Mouse (Mus musculus): ENCODE results near the gene Fgr.

Gene Fgr

DNA sequence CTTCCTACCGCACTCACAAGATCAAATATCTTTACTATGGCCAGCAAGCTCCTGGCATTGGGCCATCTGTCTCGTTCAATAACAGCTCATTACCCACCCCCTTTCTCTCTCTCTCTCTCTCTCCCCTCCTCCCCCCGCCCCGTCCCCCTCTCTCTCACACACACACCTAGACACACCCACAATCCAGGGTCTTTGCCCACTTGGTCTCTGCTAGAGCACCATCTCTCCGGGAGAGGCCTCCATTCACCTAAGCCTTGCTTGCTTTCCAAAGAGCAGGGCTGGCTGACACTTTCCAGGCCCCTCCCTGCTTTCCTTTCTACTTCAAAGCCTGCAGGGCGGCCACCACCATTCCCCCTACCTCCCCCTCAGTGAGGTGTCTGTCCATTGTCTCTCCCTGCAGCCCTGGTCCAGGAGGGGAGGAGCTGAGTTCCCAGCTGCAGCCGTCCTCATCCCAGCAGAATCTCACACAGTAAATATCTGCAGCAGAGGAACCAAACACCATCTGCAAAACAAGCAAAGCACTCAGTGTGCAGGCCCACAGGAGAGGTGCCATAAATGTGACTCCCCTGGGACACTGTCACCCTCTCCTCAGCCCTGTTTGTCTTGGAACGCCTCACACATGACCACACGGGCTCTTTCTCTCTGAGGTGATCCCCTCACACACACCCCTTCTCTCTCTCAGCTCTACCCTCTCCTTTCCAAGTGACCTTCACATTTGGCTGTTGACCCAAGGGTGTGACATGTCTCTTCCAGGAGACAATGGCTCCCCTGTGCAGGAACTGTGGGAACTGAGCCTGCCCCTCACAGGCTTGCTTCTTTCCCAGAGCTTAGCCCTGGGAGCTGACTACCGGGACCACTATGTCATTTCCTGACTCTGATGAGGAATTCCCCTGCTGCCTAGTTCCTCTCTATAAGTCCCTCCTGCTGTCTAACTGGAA, 14.9 kb upstream of the Fgr start:
- 44% methylated on average over 10 of the region's 10 CpGs for WGBS

DNA sequence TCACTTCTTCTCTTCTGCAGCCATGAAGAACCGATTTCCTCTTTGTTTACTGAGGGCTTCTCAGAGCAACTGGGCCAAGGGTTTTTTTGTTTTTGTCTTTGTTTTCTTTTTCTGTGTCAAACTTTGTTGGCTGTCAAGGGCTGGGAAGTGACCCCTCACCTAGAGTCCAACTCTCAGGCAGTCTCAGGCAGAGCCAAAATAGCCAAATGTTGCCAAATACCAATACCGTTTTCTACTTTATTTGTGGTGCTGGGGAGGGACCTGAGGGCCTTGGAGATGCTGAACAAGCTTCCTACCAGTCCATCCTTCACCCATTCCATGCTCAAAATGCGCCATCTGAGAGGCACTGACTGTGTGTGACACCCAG, 14.2 kb upstream of the Fgr start:
- WGBS = 69% methylated on average over 3 of the region's 3 CpGs

DNA sequence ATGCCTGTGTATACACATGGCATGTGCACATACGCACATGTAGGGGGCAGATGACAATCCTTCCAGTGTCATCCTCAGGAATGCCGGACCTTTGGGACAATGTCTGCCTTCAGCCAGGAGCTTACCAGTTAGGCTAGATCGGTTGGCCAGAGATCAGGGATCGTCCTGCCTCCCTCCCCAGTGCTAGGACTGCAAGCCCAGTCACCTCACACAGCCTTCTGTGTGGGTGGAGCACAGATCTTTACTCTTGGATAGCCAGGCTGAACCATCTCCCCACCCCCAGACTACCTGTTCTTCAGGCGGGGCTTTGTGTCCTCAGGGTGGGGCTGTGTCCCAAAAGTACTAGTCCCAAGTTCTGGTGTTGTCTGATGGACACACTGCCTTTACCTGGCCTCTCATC, 13.6 kb upstream of the Fgr start:
- 61% methylated on average over 5 of the region's 5 CpGs for WGBS

DNA sequence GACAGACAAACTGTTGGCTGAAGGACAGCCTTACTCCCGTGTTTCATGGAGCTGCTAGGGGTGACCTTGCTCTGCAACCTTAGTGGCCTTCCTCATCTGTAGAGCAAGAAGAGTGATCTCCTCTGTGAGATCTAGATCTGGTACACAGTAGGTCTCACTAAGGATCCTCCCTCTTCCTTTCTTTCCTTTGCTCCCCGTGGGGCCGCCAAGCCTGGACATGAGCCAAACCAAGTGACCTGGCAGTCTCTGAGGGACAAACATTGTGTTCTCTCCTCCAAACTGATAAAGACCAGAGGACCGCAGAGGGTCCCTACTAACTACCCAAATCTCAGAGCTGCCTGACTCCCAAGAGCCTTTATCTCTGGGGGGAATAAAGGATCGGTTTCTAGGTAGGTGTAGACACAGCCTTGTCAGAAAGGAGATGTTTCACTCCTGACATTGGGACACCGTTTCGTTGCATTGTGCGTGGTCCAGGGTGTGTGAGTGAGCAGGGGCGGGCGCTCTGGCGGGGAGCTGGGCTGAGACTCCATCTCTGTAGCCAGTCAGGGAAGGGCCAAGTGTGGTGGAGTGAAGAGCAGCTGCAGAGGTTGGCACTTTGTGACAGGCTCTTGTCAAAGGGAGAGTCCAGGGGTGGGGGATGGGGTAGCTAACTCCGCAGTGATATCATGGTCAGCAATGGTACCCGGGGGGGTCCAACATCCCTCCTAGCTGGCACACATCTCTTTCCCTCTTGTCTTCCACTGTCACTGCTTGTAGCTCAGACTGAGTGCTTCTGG, 12.8 kb upstream of the Fgr start:
- WGBS = 54% methylated on average over 13 of the region's 13 CpGs

DNA sequence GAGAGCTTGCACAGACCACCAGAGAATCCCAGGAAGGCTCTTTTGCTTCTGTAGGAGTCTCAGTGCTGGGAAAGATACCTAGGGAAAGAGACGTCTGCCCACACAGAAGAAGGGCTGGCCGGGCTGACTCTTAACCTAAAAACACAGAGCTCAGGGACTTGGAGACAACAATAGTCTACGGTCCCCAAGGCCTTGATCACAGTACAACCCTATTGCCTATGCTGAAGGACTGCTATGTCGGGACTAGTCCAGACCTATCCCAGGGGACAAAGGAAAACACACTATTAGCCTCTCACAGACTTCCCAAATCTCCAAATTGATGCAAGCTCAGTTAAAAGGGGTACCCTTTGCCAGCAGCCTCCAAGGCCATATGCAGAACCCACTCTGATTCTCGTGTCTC, 12.0 kb upstream of the Fgr start:
- 77% methylated on average over 5 of the region's 5 CpGs for WGBS

DNA sequence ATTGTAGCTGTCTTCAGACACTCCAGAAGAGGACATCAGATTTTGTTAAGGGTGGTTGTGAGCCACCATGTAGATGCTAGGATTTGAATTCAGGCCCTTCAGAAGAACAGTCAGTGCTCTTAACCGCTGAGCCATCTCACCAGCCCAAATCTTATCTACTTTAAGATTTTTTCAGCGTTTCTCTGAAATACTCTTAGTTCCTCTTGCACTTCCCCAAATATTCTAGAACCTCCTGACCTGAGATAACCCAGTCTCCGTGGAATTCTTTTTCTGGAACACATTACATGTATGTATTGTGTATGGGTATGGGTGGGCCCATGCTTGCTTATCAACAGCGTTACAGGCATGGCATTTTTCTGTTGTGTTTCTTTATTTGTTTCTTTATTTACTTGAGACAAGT, 11.3 kb upstream of the Fgr start:
- WGBS = 90% methylated on average over 4 of the region's 4 CpGs

DNA sequence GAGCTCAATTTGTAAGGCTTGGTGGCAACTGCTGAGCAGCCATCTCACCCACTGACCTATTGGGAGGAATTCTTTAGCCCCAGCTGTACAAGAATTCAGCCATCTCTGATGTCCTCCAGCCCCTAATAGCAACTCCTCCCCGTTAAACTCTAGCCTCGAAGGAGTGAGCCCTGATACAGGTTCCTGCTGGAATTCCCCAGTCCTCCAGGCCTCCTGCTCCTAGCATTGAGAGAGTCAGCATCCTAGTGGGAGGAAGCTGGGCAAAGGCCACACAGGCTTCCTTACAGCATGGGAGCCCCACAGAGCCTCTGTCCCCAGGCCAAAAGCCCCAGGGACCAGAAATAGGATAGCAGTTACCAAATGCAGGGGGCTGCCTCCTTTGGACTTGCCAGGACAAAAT, 10.5 kb upstream of the Fgr start:
- 71% methylated on average over 2 of the region's 2 CpGs for WGBS

DNA sequence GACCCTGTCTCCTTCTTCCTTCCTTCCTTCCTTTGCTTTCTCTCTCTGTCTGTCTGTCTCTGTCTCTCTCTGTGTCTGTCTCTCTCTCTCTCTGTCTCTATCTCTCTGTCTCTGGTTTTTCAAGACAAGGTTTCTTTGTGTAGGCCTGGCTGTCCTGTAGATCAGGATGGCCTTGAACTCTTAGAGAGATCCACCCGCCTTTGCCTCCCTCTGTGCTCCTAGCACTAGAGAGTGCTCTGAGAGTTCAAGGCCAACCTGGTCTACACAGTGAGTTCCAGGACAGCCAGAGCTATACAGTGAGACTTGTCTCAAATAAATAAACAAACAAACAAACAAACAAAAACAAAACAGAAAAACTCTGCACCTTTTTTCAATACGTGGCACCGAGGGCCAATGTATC, 9.8 kb upstream of the Fgr start:
- WGBS = 83% methylated on average over 3 of the region's 3 CpGs

DNA sequence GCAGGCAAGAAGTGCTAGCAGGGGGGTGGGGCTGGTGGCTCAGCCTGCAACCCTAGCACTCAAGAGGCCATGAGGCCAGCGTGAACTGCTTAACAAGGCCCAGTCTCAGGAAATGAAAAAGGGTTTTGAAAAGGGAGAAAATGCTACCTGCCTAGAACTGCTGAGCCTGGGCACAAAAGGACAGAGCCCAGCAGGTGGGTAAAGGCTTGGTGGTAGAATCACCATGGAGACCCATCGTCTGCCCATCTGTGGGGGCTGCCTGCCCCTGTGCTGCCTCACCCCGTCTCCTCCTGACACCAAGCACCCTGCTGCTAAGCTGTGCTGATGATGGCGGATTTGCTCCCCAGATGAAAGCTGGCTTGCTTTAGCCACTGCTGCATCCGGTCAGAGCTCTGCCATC, 9.4 kb upstream of the Fgr start:
- 73% methylated on average over 5 of the region's 5 CpGs for WGBS

DNA sequence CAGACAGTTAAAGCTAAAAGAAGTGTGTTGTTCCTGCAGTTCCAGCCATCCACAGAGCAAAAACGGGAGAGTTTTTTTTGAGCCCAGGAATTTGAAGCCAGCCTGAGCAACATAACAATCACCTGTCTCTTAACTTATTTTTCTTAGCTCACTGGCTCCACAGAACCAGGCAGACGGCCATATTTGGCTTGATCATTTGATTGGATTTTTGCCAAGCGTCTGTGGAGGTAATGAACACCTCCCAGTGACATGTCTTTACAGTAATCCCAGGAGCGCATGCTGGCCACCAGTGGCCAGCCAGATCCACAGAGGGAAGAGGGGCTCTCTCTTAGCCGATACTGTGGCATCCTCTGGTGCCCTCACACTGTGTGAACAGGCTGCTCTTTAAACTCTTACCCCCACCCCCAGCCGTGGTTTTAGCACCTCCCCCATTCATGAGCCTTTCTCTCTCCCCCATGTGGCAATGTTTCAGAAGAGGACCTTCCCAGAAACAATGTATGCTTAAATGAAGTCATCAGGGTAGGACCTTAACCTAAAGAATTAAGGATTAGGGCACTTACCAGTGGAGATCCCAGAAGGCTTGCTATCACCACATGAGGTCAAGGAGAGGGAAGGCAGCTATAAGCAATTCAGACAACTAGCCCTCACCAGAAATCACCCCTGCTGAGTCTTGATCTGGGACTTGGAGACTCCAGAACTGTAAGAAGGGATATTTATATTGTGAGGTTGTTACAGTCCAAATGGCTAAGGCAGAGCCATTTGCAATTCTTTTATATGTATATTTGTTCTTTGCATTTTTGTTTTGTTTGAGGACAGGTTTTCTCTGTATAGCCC, 5.6 kb upstream of the Fgr start:
- WGBS = 57% methylated on average over 6 of the region's 6 CpGs

DNA sequence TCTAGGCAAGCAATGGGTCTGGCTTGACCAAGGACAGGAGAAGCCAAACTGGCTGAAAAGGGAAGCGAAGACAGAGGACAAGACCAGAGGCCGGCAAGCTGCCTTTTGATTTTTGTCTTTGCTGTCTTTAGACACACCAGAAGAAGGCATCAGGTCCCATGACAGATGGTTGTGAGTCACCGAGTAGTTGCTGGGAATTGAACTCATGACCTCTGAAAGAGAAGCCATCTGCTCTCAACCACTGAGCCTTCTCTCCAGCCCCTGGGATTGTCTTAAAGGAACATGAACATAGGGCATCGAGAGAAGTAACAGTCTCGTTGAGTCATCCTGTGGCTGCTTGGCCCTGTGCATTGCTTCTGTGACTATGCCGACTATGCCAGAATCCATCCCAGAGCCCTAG, 2.3 kb upstream of the Fgr start:
- 86% methylated on average over 6 of the region's 6 CpGs for WGBS

DNA sequence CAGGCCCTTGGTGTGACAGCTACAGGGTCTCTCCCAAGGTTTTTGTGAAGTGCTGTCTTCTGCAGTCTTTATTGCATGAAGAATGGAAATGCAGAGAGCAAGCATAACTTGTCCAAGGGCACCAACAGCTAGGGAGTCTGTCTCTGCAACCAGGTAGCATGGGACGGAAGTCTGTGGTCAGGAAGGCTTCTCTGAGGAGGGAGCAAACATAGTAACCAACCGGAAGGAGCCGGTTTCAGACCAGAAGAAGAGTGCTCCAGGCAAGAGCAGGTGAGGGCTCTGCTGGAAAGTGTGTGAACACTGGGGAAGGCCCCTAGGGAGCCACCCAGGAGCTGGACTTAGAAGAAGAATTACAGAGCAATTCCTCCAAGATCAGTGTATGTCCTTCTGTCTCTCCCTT, 1.8 kb upstream of the Fgr start:
- WGBS = 94% methylated on average over 3 of the region's 3 CpGs

DNA sequence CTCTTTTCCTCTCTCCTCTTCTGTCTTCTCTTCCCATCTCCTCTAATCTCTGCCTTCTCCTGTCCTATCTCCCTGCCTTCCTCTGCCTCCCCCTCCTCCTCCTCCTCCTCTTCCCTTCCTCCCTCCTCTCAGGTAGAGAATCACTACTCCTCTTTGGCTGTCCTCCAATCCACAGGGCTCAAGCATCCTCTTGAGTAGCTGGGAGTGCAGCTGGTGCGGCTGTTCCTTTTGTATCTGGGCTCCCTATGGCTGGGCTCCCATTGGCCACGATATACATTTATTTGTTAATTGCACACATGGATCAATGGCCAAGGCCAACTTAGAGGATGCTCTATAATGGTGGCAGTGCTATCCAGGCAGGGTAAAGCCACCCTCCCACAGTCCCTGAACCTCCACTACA, 1.3 kb upstream of the Fgr start:
- 54% methylated on average over 2 of the region's 2 CpGs for WGBS

DNA sequence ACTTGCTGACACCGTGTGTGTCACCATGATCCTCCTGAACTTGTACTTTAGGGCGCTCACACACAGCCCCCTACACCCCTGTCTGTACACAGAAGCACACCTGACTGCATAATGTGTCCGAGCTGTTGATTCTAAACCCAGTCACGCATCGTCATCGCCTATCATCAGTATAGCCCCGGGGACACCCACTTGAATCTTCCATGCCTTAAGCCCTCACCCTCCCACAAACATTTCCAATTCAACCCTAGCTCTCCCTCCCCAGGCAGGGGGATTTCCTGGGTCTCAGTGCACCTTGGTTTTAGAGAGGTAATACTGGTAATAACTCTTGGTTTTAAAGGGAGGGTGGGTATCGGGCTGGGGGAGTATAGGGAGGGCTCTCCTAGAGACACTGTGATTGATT, 709 bp upstream of the Fgr start:
- WGBS = 84% methylated on average over 8 of the region's 8 CpGs

DNA sequence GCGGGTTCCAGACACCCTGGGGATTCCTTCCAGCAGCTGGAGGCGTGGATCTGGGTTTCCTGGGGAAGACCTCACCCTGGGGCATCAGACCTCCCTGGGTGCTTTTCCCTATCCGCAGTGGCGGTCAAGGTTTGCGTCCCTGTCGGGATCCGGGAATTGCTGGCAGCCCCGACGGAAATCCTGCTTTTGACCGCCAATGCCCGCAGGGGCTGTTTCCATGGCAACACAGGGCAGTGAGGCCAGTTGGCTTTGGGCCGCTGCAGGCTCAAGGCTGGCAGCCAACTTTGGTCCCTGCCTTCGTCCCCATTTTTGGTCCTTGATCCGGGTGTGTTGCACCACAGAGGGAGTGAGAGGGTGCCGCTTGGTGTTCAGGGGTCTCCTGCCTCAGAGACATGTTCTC, 1.0 kb downstream of the Fgr start:
- 19% methylated on average over 15 of the region's 15 CpGs for WGBS

DNA sequence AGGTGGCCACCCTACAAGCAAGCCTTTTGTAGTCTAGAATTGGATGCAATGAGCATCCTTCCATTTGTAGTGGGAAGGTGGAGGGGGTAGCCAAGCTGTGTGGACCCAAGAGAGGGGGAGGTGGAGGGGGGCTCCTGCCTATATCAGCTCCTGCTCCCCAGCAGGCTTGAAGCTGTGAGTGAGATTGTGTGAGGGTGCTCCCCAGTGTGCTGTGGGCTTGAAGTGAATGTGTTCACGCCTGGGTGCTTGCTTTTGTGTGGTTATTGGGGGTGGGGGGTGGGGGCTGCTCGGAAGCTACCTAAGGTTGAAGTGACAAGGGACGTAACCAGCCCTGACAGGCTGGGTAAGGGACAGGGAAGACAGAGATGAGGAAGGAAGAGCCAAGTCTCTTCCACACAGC, 1.9 kb downstream of the Fgr start:
- WGBS = 79% methylated on average over 3 of the region's 3 CpGs

DNA sequence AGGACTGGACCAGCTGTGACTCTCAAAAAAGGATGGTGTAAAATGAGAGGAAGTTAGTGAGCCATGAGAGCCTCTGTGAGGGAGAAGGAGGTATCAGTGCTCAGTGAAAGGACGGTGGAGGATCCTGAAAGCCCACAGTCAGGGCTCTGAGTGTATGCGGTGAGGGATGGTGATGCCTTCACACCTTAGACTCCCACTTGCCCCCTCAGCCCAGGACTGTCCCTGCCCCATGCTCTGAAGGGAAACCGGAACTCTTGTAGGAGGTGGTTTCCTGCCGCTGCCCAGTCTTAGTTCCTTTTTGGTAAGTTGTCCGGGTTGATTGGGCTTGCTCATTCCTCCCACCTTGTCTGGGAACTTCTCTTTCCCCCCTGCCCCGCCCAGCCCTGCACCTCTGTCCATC, 2.8 kb downstream of the Fgr start:
- 65% methylated on average over 6 of the region's 6 CpGs for WGBS

DNA sequence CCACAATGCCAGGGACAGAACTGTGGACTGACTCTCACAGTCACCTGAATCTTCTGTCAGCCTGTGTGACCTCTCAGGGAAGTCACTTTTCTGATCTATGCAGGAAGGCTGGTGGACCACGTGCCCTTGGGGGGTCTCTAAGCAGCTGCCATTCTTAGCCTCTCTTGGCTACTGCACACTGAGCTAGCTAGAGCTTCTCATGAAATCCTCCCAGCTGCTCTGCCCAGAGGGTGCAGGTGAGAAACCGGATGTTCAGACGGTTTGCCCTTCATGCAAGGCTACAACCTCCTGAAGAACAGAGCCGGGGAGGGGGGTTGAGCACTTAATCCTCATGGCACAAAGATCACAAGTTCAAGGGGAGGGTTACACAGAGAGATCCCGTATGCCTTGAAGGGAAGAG, 3.7 kb downstream of the Fgr start:
- 61% methylated on average over 5 of the region's 5 CpGs for WGBS

DNA sequence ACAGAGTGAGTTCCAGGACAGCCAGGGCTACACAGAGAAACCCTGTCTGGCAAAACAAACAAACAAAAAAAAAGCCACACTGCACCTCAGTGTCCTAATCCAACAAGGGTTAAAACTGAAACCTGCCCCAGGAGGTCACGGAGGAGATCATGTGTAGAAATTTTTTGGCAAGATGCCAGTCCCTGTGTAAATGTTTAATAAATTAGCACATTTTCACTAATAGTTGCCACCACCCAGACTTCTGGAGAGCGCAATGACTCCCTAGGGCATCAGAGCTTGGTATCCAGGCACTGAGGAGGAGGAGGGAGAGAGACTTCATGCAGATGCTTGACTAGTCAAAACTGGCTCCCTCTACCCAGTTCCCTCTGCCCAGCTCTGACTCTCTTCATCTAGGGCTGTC, 5.3 kb downstream of the Fgr start:
- WGBS = 79% methylated on average over 2 of the region's 2 CpGs

DNA sequence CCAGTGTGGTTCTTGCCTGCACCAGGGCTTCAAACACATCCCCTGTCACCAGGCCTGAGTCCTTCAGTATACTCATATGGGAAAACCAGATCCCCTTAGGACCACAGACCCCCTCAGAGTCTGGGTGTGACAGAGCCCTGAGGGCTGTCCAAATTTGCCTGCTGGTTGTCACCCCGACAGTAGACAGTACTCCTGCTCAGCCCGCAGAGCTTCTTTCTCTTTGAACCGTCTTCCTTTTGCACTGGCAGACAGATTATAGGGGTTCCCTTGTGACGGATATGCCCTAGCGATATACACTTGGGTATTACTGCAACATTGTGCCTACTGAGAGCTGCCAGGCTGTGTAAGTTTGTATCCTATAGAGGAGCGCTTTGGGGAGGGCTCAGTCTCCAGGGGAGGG, 7.7 kb downstream of the Fgr start:
- 87% methylated on average over 6 of the region's 6 CpGs for WGBS

DNA sequence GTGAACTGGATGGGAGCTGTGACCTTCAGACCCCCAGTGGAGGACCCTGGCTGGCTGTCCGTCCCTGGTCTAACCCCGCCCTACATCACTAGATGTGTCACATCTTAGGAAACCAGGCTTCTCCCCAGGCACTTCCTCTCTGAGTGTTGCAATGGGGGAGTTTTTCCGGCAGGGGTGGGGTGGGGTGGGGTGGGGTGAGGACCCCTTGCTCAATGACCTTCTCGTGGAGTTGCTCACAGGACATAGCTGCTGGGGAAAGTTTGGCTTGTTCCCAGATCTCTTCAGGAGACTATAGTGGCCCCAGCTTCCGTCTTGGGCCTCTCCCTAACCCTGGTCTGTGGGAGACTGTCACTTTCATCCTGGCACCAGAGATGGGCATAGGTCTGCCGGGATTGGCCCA, 9.1 kb downstream of the Fgr start:
- WGBS = 75% methylated on average over 6 of the region's 6 CpGs
